Mouse (Mus musculus) spleen, embryonic (tissue): ENCODE measurements around the gene Col28a1.

Source experiments
- CTCF ChIA-PET: fragments of 350-600 bp; sonication (Branson Sonifier 250); formaldehyde crosslinking; loops from one replicate; lab custom pipeline; 2022; lab: Charles Lee

Col28a1 gene

GRCm38 (mm10) chr6:8192517-8192916, at the start of gene Col28a1:
Gene Col28a1 (minus strand): TSS chr6:8192617.
- CTCF ChIA-PET: no interaction called here

GRCm38 (mm10) chr6:8228596-8228995, 36.2 kb upstream of the Col28a1 start:
- CTCF ChIA-PET: no interaction called here

- CTCF ChIA-PET: no interaction called here
These were observed 34.6 kb upstream of the Col28a1 start for GRCm38 (mm10) chr6:8227035-8227434.

GRCm38 (mm10) chr6:8210661-8211060, 18.2 kb upstream of the Col28a1 start:
- CTCF ChIA-PET: no interaction called here

GRCm38 (mm10) chr6:8209866-8210186, 17.4 kb upstream of the Col28a1 start:
- CTCF ChIA-PET: no interaction called here

- CTCF ChIA-PET: no interaction called here
These were observed 16.8 kb upstream of the Col28a1 start, which contains the start of gene Mios for GRCm38 (mm10) chr6:8209047-8209865. Gene Mios (plus strand): TSS chr6:8209222.

- CTCF ChIA-PET: interaction anchor here (0.5 kb wide), 1 partner anchor 17 kb away, joined by 3 read pairs; no protein-coding TSS in a partner anchor
These were observed 2.5 kb downstream of the Col28a1 start for GRCm38 (mm10) chr6:8189917-8190316.

GRCm38 (mm10) chr6:8188599-8189233, 3.7 kb downstream of the Col28a1 start:
- CTCF ChIA-PET: no interaction called here

- CTCF ChIA-PET: no interaction called here
These were observed 13.9 kb downstream of the Col28a1 start for GRCm38 (mm10) chr6:8178397-8178941.

GRCm38 (mm10) chr6:8176116-8176515, 16.3 kb downstream of the Col28a1 start:
- CTCF ChIA-PET: no interaction called here

- CTCF ChIA-PET: no interaction called here
These were observed 17.1 kb downstream of the Col28a1 start for GRCm38 (mm10) chr6:8175346-8175745.

GRCm38 (mm10) chr6:8174062-8174461, 18.4 kb downstream of the Col28a1 start:
- CTCF ChIA-PET: no interaction called here

- CTCF ChIA-PET: no interaction called here
These were observed 20.3 kb downstream of the Col28a1 start for GRCm38 (mm10) chr6:8172101-8172500.

GRCm38 (mm10) chr6:8164741-8165140, 27.7 kb downstream of the Col28a1 start:
- CTCF ChIA-PET: no interaction called here

GRCm38 (mm10) chr6:8160001-8160400, 32.4 kb downstream of the Col28a1 start:
- CTCF ChIA-PET: no interaction called here

GRCm38 (mm10) chr6:8157121-8157520, 35.3 kb downstream of the Col28a1 start:
- CTCF ChIA-PET: no interaction called here

- CTCF ChIA-PET: no interaction called here
These were observed 39.7 kb downstream of the Col28a1 start for GRCm38 (mm10) chr6:8152551-8153361.

GRCm38 (mm10) chr6:8148916-8149315, 43.5 kb downstream of the Col28a1 start:
- CTCF ChIA-PET: no interaction called here

- CTCF ChIA-PET: no interaction called here
These were observed 50.5 kb downstream of the Col28a1 start for GRCm38 (mm10) chr6:8141881-8142280.

- CTCF ChIA-PET: no interaction called here
These were observed 62.3 kb downstream of the Col28a1 start for GRCm38 (mm10) chr6:8130149-8130548.

GRCm38 (mm10) chr6:8128164-8128563, 64.3 kb downstream of the Col28a1 start:
- CTCF ChIA-PET: no interaction called here

GRCm38 (mm10) chr6:8126545-8126944, 65.9 kb downstream of the Col28a1 start:
- CTCF ChIA-PET: no interaction called here
